Mouse (Mus musculus) lung, embryonic 16.5 days (tissue): ENCODE data around the gene Tyk2. TPM values are rescaled to one million over a fixed set of nuclear protein-coding genes. Genes with fewer than 3 reads are reported as not detected.
A peak's percentile ranks its signal among the peaks of the same experiment; 100 is the strongest.

ENCODE experiments used
- ATAC-seq: fragments of 200-750 bp; cut with Nextera tagmentation; 2 replicates; pipeline ENCODE4 v1.8.0; 2017; ENCODE audit warnings: low read depth, mild to moderate bottlenecking, moderate library complexity
- H3K27ac ChIP-seq: fragments of 300-500 bp; sonication (generic); 2 replicates; pipeline ENCODE4 v1.5.1; 2014; ENCODE audit warnings: mild to moderate bottlenecking, control low read depth, low read length
- H3K27me3 ChIP-seq: fragments of 300-500 bp; sonication (generic); 2 replicates; pipeline ENCODE4 v1.6.1; 2014; ENCODE audit warnings: low read depth, low read length, mixed read lengths; ENCODE audit not compliant: control insufficient read depth, insufficient read depth
- H3K36me3 ChIP-seq: fragments of 300-500 bp; sonication (generic); 2 replicates; pipeline ENCODE4 v1.6.1; 2014; ENCODE audit warnings: low read length; ENCODE audit not compliant: control insufficient read depth, insufficient read depth
- H3K4me1 ChIP-seq: fragments of 300-500 bp; sonication (generic); replicated peaks from 2 replicates; pipeline ENCODE4 v1.6.1; 2014; ENCODE audit warnings: low read length, mixed read lengths; ENCODE audit not compliant: control insufficient read depth, insufficient read depth
- H3K4me2 ChIP-seq: fragments of 300-500 bp; sonication (generic); 2 replicates; pipeline ENCODE4 v1.6.1; 2014; ENCODE audit warnings: low read depth, low read length, control low read depth
- H3K4me3 ChIP-seq: fragments of 300-500 bp; sonication (generic); 2 replicates; pipeline ENCODE4 v1.5.1; 2014; ENCODE audit warnings: mild to moderate bottlenecking, low read length, control low read depth
- H3K9ac ChIP-seq: fragments of 300-500 bp; sonication (generic); 2 replicates; pipeline ENCODE4 v1.6.1; 2014; ENCODE audit warnings: low read length, control low read depth
- H3K9me3 ChIP-seq: fragments of 300-500 bp; sonication (generic); 2 replicates; pipeline ENCODE4 v1.6.1; 2016; ENCODE audit warnings: low read length; ENCODE audit not compliant: control insufficient read depth
- WGBS: fragments of 180-500 bp; shearing (Covaris S2); extraction: QIAGEN DNeasy Blood & Tissue Kit; methylation state at CpG from one replicate; pipeline ENCODE4 v1.1.7; 2014; 5-methylcytosine and 5-hydroxymethylcytosine counted together
- polyA plus RNA-seq: library from polyadenylated mRNA; unstranded; fragments of >200 nt; fragmentation: Nextera tagmentation; extraction: Ambion mirVana; gene quantifications from 2 replicates; pipeline ENCODE4 v1.2.1, GENCODE M21; 2015

Gene Tyk2
- 16.9 and 18.1 TPM in 2 replicates for polyA plus RNA-seq

- Histone ChIP-seq H3K9ac (peak within 1 kb of the TSS; percentile 82), H3K27me3 (no peaks in the 10 kb centered on the region), H3K36me3 (peaks cover 3% of the 10 kb centered on the region; the same call in 1 of the 2 replicates), H3K4me2 (peak within 1 kb of the TSS; percentile 77), H3K4me1 (peaks cover 20% of the 10 kb centered on the region), H3K9me3 (no peaks in the 10 kb centered on the region), H3K27ac (peak within 1 kb of the TSS; percentile 65; the same call in 1 of the 2 replicates), H3K4me3 (peak within 1 kb of the TSS; percentile 86)
- ATAC-seq: peak; percentile 98
- 5% methylated on average over 37 of the region's 37 CpGs for WGBS
Measured at GRCm38 (mm10) chr9:21131059-21131956, at the start of gene Tyk2. Gene Tyk2, minus strand, starts transcription at chr9:21131243.

GRCm38 (mm10) chr9:21180841-21181240 is 49.8 kb upstream of the Tyk2 start:
- Histone ChIP-seq H3K4me3 (no peak overlapping the region), H3K27ac (no peak overlapping the region), H3K4me1 (peaks cover 14% of the 10 kb centered on the region), H3K4me2 (no peak overlapping the region), H3K9ac (no peak overlapping the region), H3K36me3 (no peaks in the 10 kb centered on the region), H3K9me3 (no peaks in the 10 kb centered on the region), H3K27me3 (no peaks in the 10 kb centered on the region)
- no peak for ATAC-seq
- WGBS: 70% methylated on average over 1 of the region's 1 CpGs

- no peak for ATAC-seq
- Histone ChIP-seq H3K4me2 (no peak overlapping the region), H3K9ac (no peak overlapping the region), H3K27ac (no peak overlapping the region), H3K36me3 (no peaks in the 10 kb centered on the region), H3K27me3 (no peaks in the 10 kb centered on the region), H3K4me3 (no peak overlapping the region), H3K9me3 (no peaks in the 10 kb centered on the region), H3K4me1 (peaks cover 14% of the 10 kb centered on the region)
- 44% methylated on average over 4 of the region's 4 CpGs for WGBS
Measured at GRCm38 (mm10) chr9:21180402-21180801, 49.4 kb upstream of the Tyk2 start.

- Histone ChIP-seq H3K9ac (no peak overlapping the region), H3K4me2 (no peak overlapping the region), H3K27me3 (peaks cover under 1% of the 10 kb centered on the region; the same call in 1 of the 2 replicates), H3K36me3 (no peaks in the 10 kb centered on the region), H3K4me3 (no peak overlapping the region), H3K9me3 (no peaks in the 10 kb centered on the region), H3K4me1 (peaks cover 14% of the 10 kb centered on the region), H3K27ac (no peak overlapping the region)
- WGBS: 64% methylated on average over 6 of the region's 6 CpGs
- ATAC-seq: no peak
Measured at GRCm38 (mm10) chr9:21172364-21172763, 41.3 kb upstream of the Tyk2 start.

GRCm38 (mm10) chr9:21169157-21169556 is 38.1 kb upstream of the Tyk2 start:
- Histone ChIP-seq H3K36me3 (no peaks in the 10 kb centered on the region), H3K4me2 (no peak overlapping the region), H3K4me3 (no peak overlapping the region), H3K27me3 (peaks cover 29% of the 10 kb centered on the region), H3K9me3 (no peaks in the 10 kb centered on the region), H3K9ac (0 out of 2 replicates have a peak overlapping the region, but pooled peaks have one; percentile 4), H3K27ac (no peak overlapping the region), H3K4me1 (peaks cover 35% of the 10 kb centered on the region)
- no peak for ATAC-seq
- 37% methylated on average over 1 of the region's 1 CpGs for WGBS

GRCm38 (mm10) chr9:21168161-21169123 is 37.4 kb upstream of the Tyk2 start:
- H3K4me2 ChIP-seq: peak overlapping the region; percentile 89
- H3K27me3 ChIP-seq: peaks cover 36% of the 10 kb centered on the region
- H3K9me3 ChIP-seq: no peaks in the 10 kb centered on the region
- 6% methylated on average over 30 of the region's 30 CpGs for WGBS
- H3K27ac ChIP-seq: peak overlapping the region; percentile 91
- H3K4me3 ChIP-seq: peak overlapping the region; percentile 35
- ATAC-seq: peak; percentile 66
- peaks cover 36% of the 10 kb centered on the region for H3K4me1 ChIP-seq
- H3K9ac ChIP-seq: peak overlapping the region; percentile 46
- no peaks in the 10 kb centered on the region for H3K36me3 ChIP-seq

GRCm38 (mm10) chr9:21167140-21168097 is 36.4 kb upstream of the Tyk2 start:
- Histone ChIP-seq H3K4me1 (peaks cover 36% of the 10 kb centered on the region), H3K9ac (peak overlapping the region; percentile 46), H3K4me3 (peak overlapping the region; percentile 35)

GRCm38 (mm10) chr9:21166516-21166915 is 35.5 kb upstream of the Tyk2 start:
- 25% methylated on average over 3 of the region's 3 CpGs for WGBS
- no peaks in the 10 kb centered on the region for H3K9me3 ChIP-seq
- peak overlapping the region; percentile 73 for H3K9ac ChIP-seq
- H3K4me3 ChIP-seq: peak overlapping the region; percentile 59
- H3K4me1 ChIP-seq: peaks cover 36% of the 10 kb centered on the region
- H3K27ac ChIP-seq: no peak overlapping the region
- H3K36me3 ChIP-seq: no peaks in the 10 kb centered on the region
- H3K27me3 ChIP-seq: peaks cover 42% of the 10 kb centered on the region
- H3K4me2 ChIP-seq: peak overlapping the region; percentile 89
- ATAC-seq: no peak

More at GRCm38 (mm10) chr9:21167140-21168097, 36.4 kb upstream of the Tyk2 start:
- 53% methylated on average over 10 of the region's 10 CpGs for WGBS
- Histone ChIP-seq H3K4me2 (peak overlapping the region; percentile 89), H3K27ac (peak overlapping the region; percentile 91), H3K27me3 (peaks cover 42% of the 10 kb centered on the region), H3K36me3 (no peaks in the 10 kb centered on the region), H3K9me3 (no peaks in the 10 kb centered on the region)
- peak; percentile 13 for ATAC-seq
